Mouse (Mus musculus) lung, postnatal 10 days (tissue): Measurements from ENCODE around the gene Cbx2.
A peak's percentile ranks its signal among the peaks of the same experiment; 100 is the strongest.

Source experiments
- DNase-seq: peaks from one replicate; pipeline ENCODE4 v3.0.0; 2021

Cbx2 gene

DNA sequence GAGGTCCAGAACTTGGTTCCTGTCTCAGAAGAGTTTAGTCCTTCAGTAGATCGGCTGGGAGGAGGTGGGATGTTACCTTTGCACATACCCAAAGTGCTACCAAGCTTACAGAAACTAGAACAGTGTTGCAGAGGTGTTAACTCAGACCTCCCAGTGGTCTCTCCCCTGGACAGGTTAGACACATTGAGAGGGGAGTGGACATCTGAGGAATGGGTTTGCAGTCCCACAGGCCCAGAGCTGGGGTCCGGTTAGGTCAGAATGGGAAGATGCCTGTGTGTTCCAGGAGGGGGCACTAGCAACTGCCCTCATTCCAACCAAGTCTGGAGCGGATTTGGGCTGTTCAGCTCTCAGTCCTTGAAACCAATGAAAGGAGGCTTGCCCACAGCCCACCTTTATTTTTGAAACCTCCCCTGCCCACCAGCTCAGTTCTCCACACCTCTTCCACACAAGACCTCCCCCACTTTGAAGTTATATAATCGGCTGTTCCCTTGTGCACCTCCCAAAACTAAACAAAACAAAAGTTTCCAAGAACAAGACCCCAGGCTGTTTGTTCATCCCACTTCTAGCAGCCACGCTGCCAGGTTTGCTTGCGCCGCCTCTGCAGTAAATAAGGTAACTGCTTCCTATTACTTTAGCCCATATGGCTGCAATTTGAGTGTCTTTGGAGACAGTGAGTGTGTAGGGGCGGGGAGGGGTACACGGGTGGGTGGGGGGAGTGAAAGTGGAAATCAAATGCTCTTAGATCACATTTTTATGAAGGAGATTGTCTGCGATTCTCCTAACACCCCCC is 21.2 kb downstream of the Cbx2 start:
- peak; percentile 54 for DNase-seq

GRCm38 (mm10) chr11:119044551-119045337 is 22.0 kb downstream of the Cbx2 start:
- peak; percentile 70 for DNase-seq

DNA sequence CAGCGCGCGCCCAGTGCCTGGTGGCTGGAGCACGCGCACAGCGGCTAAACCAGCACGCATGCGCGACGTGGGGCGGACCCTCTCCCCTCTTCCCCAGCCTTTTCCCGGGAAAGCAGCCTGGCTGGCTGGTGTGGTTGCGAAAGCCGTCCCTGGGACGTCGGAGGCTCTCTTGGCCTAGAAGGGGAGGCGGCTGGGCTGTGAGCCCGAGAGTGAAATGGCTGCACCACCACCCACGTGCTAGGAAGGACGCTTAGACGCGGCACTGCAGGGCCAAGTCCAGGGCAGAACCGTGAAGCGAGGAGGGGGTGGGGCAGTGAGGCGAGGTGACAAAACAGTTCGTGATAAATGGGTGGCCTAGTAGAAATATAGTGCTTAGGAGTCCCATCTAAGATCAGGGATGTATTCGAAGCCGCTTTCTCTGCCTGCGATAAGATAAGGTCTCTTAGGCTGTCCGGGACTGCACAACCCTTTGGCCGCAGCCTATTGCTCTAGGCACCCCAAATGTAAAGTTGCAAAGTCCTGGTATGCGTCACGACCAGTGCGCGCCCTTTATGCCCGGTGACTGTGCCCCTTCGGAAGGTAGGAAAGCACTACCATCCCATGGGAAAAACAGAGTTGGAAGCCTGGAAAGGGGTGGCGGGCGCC is 24.0 kb downstream of the Cbx2 start:
- DNase-seq = peak; percentile 85

- peak; percentile 68 for DNase-seq
Observed at GRCm38 (mm10) chr11:119047261-119048132, 24.7 kb downstream of the Cbx2 start.

DNA sequence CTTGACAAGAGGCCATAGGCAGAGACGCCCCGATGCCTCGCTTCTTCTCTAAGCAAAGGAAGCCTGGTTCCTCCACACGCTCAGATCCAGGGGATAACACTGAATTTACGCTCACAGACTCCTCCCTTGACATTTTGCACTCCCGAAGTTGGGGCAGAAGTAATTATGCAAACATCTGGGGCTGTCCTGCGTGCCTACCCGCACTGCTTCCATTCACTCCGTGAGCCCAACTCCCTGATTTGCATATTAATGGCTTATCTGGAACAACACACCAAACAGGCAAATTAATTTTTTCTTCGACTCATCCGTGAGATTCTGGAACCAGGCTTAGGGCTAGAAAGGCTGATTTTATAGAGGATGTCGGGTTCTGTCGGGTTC is 25.4 kb downstream of the Cbx2 start:
- no peak for DNase-seq

- DNase-seq = no peak
Observed at GRCm38 (mm10) chr11:119050361-119050760, 27.6 kb downstream of the Cbx2 start.

DNA sequence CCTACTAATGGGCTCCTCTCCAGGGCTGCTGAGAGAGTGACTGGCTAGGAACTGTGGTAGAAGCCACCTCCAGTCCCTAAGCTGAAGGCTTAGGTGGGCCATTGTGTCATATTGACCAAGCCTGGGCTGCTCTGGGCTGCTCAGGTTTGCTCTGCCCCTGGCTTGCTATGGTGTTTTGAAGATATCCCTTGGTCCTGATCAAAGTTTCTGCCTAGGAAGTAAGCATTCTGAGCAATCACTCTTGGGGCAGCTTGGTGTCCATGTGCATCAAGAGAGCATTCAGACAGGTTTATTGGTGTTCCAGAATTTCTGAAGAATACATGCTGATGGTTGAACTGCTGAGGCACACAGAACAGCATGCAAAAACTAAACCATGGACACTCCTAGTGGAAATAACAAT is 28.7 kb downstream of the Cbx2 start:
- DNase-seq = no peak

DNA sequence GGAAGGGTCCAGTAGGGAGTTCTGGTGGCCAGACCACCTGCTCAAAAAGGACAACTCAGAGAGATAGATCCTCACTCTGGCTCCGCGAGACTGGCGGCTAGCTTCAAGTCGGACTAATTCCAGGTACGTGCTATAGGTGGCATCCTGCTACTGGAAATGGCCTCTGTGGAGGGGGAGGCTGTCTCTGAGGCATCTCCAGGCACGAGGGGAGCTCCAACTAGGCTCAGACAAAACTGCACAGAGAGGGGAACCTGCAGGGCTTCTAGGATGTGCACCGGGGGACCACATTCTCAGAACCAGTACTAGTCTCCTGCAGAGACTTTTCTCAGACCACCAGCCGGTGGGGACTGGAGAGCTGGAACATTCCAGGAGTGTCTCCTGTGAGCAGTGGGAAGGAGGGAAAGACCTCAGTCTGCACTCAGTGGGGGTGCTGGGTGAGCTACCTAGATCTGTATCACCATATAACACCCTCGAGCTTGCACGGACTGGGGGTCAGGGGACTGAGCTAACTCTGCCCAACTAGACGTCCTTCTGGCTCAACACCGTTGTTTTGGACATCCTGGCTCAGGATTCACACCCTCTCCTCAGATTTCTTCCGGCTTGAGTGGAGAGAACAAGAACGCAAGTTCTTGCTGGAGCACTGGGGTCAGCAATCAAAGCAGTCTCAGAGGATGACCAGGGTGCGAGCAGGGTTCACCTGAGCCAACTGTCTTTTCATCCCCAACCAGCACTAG is 29.3 kb downstream of the Cbx2 start:
- DNase-seq = no peak

GRCm38 (mm10) chr11:119052661-119053256 is 30.0 kb downstream of the Cbx2 start:
- DNase-seq = peak; percentile 64

- DNase-seq = peak; percentile 76
Observed at GRCm38 (mm10) chr11:119053257-119053670, 30.5 kb downstream of the Cbx2 start.

GRCm38 (mm10) chr11:119053738-119054350 is 31.1 kb downstream of the Cbx2 start:
- no peak for DNase-seq

DNA sequence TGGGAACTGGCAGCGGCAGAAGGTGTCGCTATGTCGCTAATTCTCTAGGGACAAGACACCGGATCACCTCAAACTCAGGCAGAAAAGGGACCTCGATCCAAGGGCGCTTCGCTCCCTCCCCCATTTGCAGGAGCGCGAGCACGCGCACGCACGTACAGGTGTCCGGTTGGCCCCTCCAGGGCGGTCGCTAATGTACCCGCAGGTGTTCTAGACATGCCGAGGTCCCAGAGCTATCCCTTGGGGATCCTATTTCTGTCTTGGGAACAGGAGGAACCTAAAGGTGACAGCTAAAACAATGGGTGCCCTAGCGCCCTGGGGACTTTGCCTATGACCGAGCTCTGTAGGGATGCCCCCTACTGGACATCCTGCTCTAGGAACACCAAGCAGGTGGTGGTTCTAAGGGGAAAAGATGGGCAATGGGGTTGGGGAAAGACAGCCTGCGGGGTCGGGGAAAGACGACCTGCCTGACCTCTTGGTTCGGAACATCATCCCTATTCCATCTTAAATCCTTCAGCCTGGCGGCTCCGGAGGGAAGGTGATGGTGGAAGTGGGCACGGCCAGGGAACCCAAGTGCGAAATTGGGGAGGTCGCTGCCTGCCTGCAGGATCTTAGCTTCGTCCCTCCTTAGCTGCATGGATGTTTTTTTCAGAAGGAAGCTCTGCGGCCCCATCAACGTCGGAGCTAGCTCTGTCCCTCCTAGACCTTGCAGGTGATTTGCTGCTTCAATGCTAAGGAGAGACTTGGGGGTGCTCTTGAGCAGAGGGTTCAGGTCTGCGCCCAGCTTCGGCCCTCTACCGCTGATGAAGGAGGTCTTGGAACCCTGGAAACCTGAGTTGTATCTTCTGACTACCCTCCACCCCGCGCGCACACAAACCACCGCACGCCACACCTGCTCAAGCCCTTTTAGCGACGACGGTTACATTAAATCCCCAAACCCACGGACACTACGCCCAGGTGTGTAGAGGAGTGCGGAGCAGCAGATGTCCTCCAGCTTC is 31.9 kb downstream of the Cbx2 start:
- DNase-seq = peak; percentile 56

DNA sequence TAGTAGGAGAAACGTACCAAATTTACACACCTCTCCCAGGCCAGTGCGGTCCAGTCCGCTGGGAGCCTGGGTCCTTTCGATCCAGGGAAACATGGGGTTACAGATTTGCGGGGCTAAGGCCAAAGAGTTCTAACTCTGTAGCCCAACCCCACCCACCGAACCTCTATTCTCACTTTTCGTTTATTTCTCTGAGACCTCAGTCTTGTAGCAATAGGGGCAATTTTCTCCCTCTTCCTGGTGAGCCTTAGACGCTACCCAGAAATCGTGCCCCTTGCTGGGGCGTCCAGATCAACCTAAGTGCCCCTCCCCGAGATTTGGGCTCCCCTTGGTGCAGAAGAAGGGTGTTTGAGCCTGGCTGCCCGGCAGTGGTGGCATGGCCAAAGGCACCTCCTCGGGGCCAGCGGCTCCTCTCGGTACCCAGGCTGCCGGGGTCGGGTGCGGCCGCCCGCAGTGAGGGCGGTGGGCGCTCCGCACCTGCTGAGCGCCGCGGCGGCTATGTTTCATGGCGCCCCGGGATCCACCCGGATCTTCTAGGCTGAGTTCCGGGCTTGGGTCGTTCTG is 32.9 kb downstream of the Cbx2 start:
- no peak for DNase-seq

DNA sequence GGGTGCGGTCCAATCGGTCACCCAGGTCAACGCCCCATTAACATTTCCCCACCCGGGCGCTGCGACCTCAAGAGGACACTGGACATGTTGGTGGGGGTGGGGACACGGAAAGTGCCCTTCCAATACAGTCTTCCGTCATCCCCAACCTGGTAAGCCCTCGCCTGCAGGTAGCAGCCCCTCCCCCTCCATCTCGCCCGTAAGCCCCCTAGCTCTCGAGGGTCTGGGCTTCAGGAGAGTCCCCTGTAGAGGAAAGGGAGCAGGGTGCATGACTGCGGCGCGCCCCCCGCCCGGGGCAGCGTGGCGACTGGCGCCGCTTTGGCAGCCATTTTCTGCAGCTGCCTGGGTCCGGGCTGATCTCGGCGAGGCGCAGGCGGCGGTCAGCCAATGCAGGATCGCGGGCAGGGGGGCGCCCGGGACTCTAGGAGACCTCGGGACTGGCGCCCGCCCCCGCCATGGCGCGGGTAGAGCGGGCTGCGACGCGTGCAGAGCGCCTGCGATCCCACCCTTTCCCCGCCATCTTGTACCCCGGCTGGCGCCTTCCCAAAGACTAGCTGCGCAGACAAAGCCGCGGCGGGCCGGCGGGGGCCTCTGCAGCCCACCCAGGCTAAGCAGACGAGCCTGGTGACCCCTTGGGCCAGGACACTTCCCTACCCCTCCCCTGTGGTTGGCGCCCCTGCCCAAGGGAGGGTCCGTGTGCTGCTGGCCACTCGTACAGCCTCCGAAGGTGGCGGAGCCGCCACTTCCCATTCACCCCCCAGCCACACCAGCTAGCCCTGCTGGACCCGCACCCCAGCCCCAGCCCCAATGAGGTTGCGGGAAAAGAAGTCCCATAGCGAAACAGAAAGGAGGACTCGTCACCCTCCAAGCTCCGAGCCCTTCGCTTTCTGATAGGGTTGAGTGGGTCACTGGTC is 33.8 kb downstream of the Cbx2 start:
- peak; percentile 73 for DNase-seq

GRCm38 (mm10) chr11:119057291-119057690 is 34.5 kb downstream of the Cbx2 start:
- DNase-seq = no peak

- DNase-seq = peak; percentile 81
Observed at GRCm38 (mm10) chr11:119058041-119058995, 35.6 kb downstream of the Cbx2 start.

DNA sequence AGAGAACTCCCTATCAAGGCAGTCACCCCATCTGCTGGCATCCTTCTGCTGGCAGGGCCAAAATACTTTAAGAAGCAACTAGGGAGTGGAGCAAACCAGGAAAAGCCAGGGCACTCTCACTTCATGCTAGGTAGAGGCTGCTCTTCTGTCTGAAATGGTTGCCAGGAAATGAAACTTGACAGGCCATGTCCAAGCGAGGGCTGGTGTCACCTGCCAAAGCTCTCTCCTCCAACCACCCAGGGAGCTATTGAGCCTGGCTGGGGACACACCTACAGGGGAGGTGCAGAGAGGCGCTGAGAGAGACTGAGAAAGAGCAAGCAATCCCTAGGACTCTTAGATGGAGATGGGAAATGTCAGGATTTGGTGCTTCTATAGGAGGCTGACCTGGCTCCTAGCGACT is 36.5 kb downstream of the Cbx2 start:
- no peak for DNase-seq
